Mouse (Mus musculus) megakaryocyte-erythroid progenitor cell, adult 5 weeks (primary cell): ENCODE data around the gene Krtap16-3. TPM values are rescaled to one million over a fixed set of nuclear protein-coding genes. Genes with fewer than 3 reads are reported as not detected.

Experiments
- polyA plus RNA-seq: library from polyadenylated mRNA; stranded (reverse); fragments of >175 nt; gene quantifications from 2 replicates; pipeline ENCODE4 v1.2.3, GENCODE M21; 2012

Gene Krtap16-3
- not detected in 2 replicates for polyA plus RNA-seq

GRCm38 (mm10) chr16:88962773-88963172 lies at the start of gene Krtap16-3:
Gene Krtap16-3, minus strand, starts transcription at chr16:88962873.

GRCm38 (mm10) chr16:89010659-89011058 lies 48.0 kb upstream of the Krtap16-3 start, which contains the start of gene Krtap22-2:
Gene Krtap22-2, minus strand, starts transcription at chr16:89010759.

GRCm38 (mm10) chr16:88932165-88932564 lies 30.5 kb downstream of the Krtap16-3 start, which contains the start of gene Krtap19-9b:
Gene Krtap19-9b, minus strand, starts transcription at chr16:88932265.

Other genes starting within 250 kb of the Krtap16-3 start
- 0.13 TPM in 1 of 2 replicates, not detected in the other for gene Krtap13-1, start 234.0 kb downstream of the Krtap16-3 start, polyA plus RNA-seq
- gene Krtap13, start 211.2 kb downstream of the Krtap16-3 start, polyA plus RNA-seq: 0.10 TPM in 1 of 2 replicates, not detected in the other
- not detected in 2 replicates for gene 2310034C09Rik, start 204.0 kb downstream of the Krtap16-3 start, polyA plus RNA-seq
- gene 2310057N15Rik, start 188.7 kb downstream of the Krtap16-3 start, polyA plus RNA-seq: not detected in 2 replicates
- gene Gm5965, start 185.0 kb downstream of the Krtap16-3 start, polyA plus RNA-seq: not detected in 2 replicates
- not detected in 2 replicates for gene Gm20741, start 150.7 kb downstream of the Krtap16-3 start, polyA plus RNA-seq
- not detected in 2 replicates for gene Krtap15, start 142.7 kb downstream of the Krtap16-3 start, polyA plus RNA-seq
- not detected in 2 replicates for gene Krtap14, start 136.7 kb downstream of the Krtap16-3 start, polyA plus RNA-seq
- not detected in 2 replicates for gene Krtap19-1, start 93.5 kb downstream of the Krtap16-3 start, polyA plus RNA-seq
- gene Krtap19-2, start 88.6 kb downstream of the Krtap16-3 start, polyA plus RNA-seq: not detected in 2 replicates
- gene Krtap19-3, start 84.8 kb downstream of the Krtap16-3 start, polyA plus RNA-seq: not detected in 2 replicates
- gene Krtap19-4, start 77.8 kb downstream of the Krtap16-3 start, polyA plus RNA-seq: not detected in 2 replicates
- gene Krtap19-5, start 66.4 kb downstream of the Krtap16-3 start, polyA plus RNA-seq: not detected in 2 replicates
- not detected in 2 replicates for gene Krtap19-9b, start 30.6 kb downstream of the Krtap16-3 start, polyA plus RNA-seq
- gene Krtap22-2, start 47.9 kb upstream of the Krtap16-3 start, polyA plus RNA-seq: not detected in 2 replicates
- not detected in 2 replicates for gene Gm10229, start 52.4 kb upstream of the Krtap16-3 start, polyA plus RNA-seq
- gene Krtap6-1, start 68.8 kb upstream of the Krtap16-3 start, polyA plus RNA-seq: not detected in 2 replicates
- 0.28 TPM in 1 of 2 replicates, not detected in the other for gene Gm10228, start 78.6 kb upstream of the Krtap16-3 start, polyA plus RNA-seq
- not detected in 2 replicates for gene Krtap6-5, start 85.0 kb upstream of the Krtap16-3 start, polyA plus RNA-seq
- not detected in 2 replicates for gene 1110025L11Rik, start 101.1 kb upstream of the Krtap16-3 start, polyA plus RNA-seq
- gene Krtap6-3, start 121.1 kb upstream of the Krtap16-3 start, polyA plus RNA-seq: not detected in 2 replicates
- gene Gm6358, start 178.0 kb upstream of the Krtap16-3 start, polyA plus RNA-seq: not detected in 2 replicates
- not detected in 2 replicates for gene Gm10061, start 188.2 kb upstream of the Krtap16-3 start, polyA plus RNA-seq
- not detected in 2 replicates for gene Gm9789, start 195.1 kb upstream of the Krtap16-3 start, polyA plus RNA-seq
- not detected in 2 replicates for gene Gm7735, start 206.6 kb upstream of the Krtap16-3 start, polyA plus RNA-seq
- not detected in 2 replicates for gene 1110057P08Rik, start 211.9 kb upstream of the Krtap16-3 start, polyA plus RNA-seq
- not detected in 2 replicates for gene Krtap20-2, start 243.0 kb upstream of the Krtap16-3 start, polyA plus RNA-seq